ENCODE assay signal across 9 mouse cellular contexts in the genomic region with DNA sequence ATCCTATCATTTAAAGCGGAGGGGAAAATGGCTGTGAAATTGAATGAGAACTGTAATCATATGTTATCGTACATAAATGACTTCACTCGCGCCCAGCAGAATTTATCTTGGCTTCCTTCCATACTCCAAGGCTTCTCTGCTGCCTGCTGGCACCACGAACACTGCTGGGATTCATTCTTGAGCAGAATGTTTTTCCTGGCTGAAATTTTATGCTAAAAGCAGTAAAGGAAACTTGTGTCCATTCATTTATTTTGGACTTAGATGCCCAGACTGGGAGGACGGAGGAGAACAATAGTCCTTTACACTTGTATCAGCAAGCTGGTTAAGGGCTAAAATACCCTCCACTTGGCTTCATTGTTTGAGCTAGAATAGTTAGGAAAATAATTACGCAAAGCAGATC. TPM values are rescaled to one million over a fixed set of nuclear protein-coding genes. Genes with fewer than 3 reads are reported as not detected.
DNase-seq lines count a peak whose midpoint lies in the region; ATAC-seq lines count a peak whose summit lies in the region.
"Had no signal": no experiment of that assay in that cellular context is flagged by ENCODE, and none has a peak within 500 bp of the region (broad histone marks: within the 10 kb centered on the region; RNA-seq: fewer than 3 reads in every experiment).

No protein-coding gene starts in this region.

- H3K36me3 ChIP-seq in forebrain, embryonic 14.5 days (ENCODE audit: control insufficient read depth, insufficient read depth, low read length) = no peaks in the 10 kb centered on the region
- no peaks in the 10 kb centered on the region for H3K36me3 ChIP-seq in forebrain, embryonic 12.5 days (replicated peaks)
- no peaks in the 10 kb centered on the region for H3K36me3 ChIP-seq in lung, embryonic 16.5 days (ENCODE audit: control insufficient read depth, insufficient read depth, low read length)

- H3K27me3 ChIP-seq in forebrain, embryonic 14.5 days (replicated peaks; ENCODE audit: control insufficient read depth, insufficient read depth, low read length) = no peaks in the 10 kb centered on the region
- H3K27me3 ChIP-seq in forebrain, embryonic 12.5 days = no peaks in the 10 kb centered on the region
- H3K27me3 ChIP-seq in lung, embryonic 16.5 days (ENCODE audit: control insufficient read depth, insufficient read depth, low read depth, low read length) = no peaks in the 10 kb centered on the region

- WGBS in forebrain, embryonic 14.5 days = 41% methylated on average over 7 of the region's 7 CpGs
- WGBS in forebrain, embryonic 12.5 days = 60% methylated on average over 7 of the region's 7 CpGs
- WGBS in lung, embryonic 16.5 days = 31% methylated on average over 7 of the region's 7 CpGs

- peak; percentile 79 for DNase-seq in forebrain, embryonic 14.5 days (ENCODE audit: low spot score)
- no peak for DNase-seq in lung, postnatal 14 days
- DNase-seq in heart, adult 9 months (ENCODE audit: low spot score in 2 of 2) = peak; percentile 10 to 43
- peak; percentile 72 to 78 for DNase-seq in right cerebral cortex, postnatal 10 days (ENCODE audit: low spot score in 2 of 2)
- DNase-seq in neural tube, embryonic 10.5 days (ENCODE audit: extremely low spot score, low spot score) = no peak

- no peaks in the 10 kb centered on the region for H3K9me3 ChIP-seq in forebrain, embryonic 14.5 days (replicated peaks; ENCODE audit: control insufficient read depth, low read length)
- H3K9me3 ChIP-seq in forebrain, embryonic 12.5 days = no peaks in the 10 kb centered on the region
- no peaks in the 10 kb centered on the region for H3K9me3 ChIP-seq in lung, embryonic 16.5 days (ENCODE audit: control insufficient read depth, low read length)

- H3K4me3 ChIP-seq in forebrain, embryonic 14.5 days (ENCODE audit: low read depth, low read length) = no peak overlapping the region
- H3K4me3 ChIP-seq in forebrain, embryonic 12.5 days (replicated peaks) = no peak overlapping the region
- H3K4me3 ChIP-seq in lung, embryonic 16.5 days (ENCODE audit: low read length) = no peak overlapping the region

- no peak overlapping the region for H3K9ac ChIP-seq in forebrain, embryonic 14.5 days (ENCODE audit: low read length)
- no peak overlapping the region for H3K9ac ChIP-seq in forebrain, embryonic 12.5 days
- H3K9ac ChIP-seq in lung, embryonic 16.5 days (ENCODE audit: low read length) = no peak overlapping the region
- H3K9ac ChIP-seq: liver, embryonic 14.5 days had no signal

- peak; percentile 61; the same call in 1 of the 2 replicates for ATAC-seq in forebrain, embryonic 14.5 days
- no peak for ATAC-seq in forebrain, embryonic 12.5 days (ENCODE audit: low FRiP score)
- ATAC-seq in lung, embryonic 16.5 days (ENCODE audit: low read depth) = peak; percentile 51; the same call in 1 of the 2 replicates
- ATAC-seq in CD4-positive, CD25-positive, alpha-beta regulatory T cell, adult 4 months = no peak

- no peak overlapping the region for H3K4me2 ChIP-seq in forebrain, embryonic 14.5 days (ENCODE audit: low read length)
- H3K4me2 ChIP-seq in forebrain, embryonic 12.5 days = no peak overlapping the region
- no peak overlapping the region for H3K4me2 ChIP-seq in lung, embryonic 16.5 days (ENCODE audit: low read depth, low read length)

- H3K27ac ChIP-seq in forebrain, embryonic 14.5 days (ENCODE audit: low read depth, low read length) = no peak overlapping the region
- no peak overlapping the region for H3K27ac ChIP-seq in forebrain, embryonic 12.5 days
- H3K27ac ChIP-seq in lung, embryonic 16.5 days (ENCODE audit: low read length) = peak overlapping the region; percentile 43; the same call in 1 of the 2 replicates
- H3K27ac ChIP-seq: liver, embryonic 14.5 days had no signal

- 0 out of 2 replicates have a peak, but pooled peaks cover 3% of the 10 kb centered on the region for H3K4me1 ChIP-seq in forebrain, embryonic 14.5 days (ENCODE audit: control insufficient read depth, insufficient read depth, low read length)
- no peaks in the 10 kb centered on the region for H3K4me1 ChIP-seq in forebrain, embryonic 12.5 days
- H3K4me1 ChIP-seq in lung, embryonic 16.5 days (replicated peaks; ENCODE audit: control insufficient read depth, insufficient read depth, low read length) = peaks cover 4% of the 10 kb centered on the region

RNA-seq across cellular contexts. Expression of gene Tspyl1, which starts 10.3 kb away (rescaled TPM):
- 70.6 and 75.6 TPM in 2 replicates for polyA plus RNA-seq in forebrain, embryonic 14.5 days (2014; fragmentation: Nextera tagmentation; extraction: Ambion mirVana)
- polyA plus RNA-seq in forebrain, embryonic 12.5 days (2016; fragmentation: Nextera tagmentation; extraction: Ambion mirVana) = 98.6 and 99.9 TPM in 2 replicates
- polyA plus RNA-seq in lung, embryonic 16.5 days (2015; fragmentation: Nextera tagmentation; extraction: Ambion mirVana) = 66.8 and 68.1 TPM in 2 replicates
- polyA plus RNA-seq in CD4-positive, CD25-positive, alpha-beta regulatory T cell, adult 4 months (2017; shearing (Covaris generic)) = 10 to 100 TPM; 30.1 to 35.5 TPM

RNA-seq across cellular contexts. Expression of gene Tspyl4, which starts 25.6 kb away (rescaled TPM):
- polyA plus RNA-seq in forebrain, embryonic 14.5 days (2014; fragmentation: Nextera tagmentation; extraction: Ambion mirVana) = 88.2 and 103 TPM in 2 replicates
- polyA plus RNA-seq in forebrain, embryonic 12.5 days (2016; fragmentation: Nextera tagmentation; extraction: Ambion mirVana) = 99.3 and 103 TPM in 2 replicates
- 9.6 and 11.3 TPM in 2 replicates for polyA plus RNA-seq in lung, embryonic 16.5 days (2015; fragmentation: Nextera tagmentation; extraction: Ambion mirVana)
- 10 to 100 TPM in 1 of 2 experiments, 1 to 10 TPM in 1; 8.0 to 16.8 TPM for polyA plus RNA-seq in CD4-positive, CD25-positive, alpha-beta regulatory T cell, adult 4 months (2017; shearing (Covaris generic))

Comparison
In these comparisons a context has a peak if more than half of its experiments do, and no peak if none do; other contexts are left out.
1. ATAC-seq: peak in forebrain, embryonic 14.5 days (single experiment) and lung, embryonic 16.5 days (single experiment); none in forebrain, embryonic 12.5 days (single experiment) and CD4-positive, CD25-positive, alpha-beta regulatory T cell, adult 4 months (single experiment).
2. DNase-seq: peak in forebrain, embryonic 14.5 days (single experiment), heart, adult 9 months (2 of 2) and right cerebral cortex, postnatal 10 days (2 of 2); none in lung, postnatal 14 days (single experiment) and neural tube, embryonic 10.5 days (single experiment).